Mouse (Mus musculus): Measurements from ENCODE around the gene Otx1. TPM values are rescaled to one million over a fixed set of nuclear protein-coding genes. Genes with fewer than 3 reads are reported as not detected.
A peak's percentile ranks its signal among the peaks of the same experiment; 100 is the strongest.

Gene Otx1
- polyA plus RNA-seq, 1 experiment from 2014 or later: 0.05 TPM

- under 1% methylated on average over 44 of the region's 47 CpGs for WGBS
Measured at GRCm38 (mm10) chr11:21993597-21994376, 8.9 kb downstream of the Otx1 start.

DNA sequence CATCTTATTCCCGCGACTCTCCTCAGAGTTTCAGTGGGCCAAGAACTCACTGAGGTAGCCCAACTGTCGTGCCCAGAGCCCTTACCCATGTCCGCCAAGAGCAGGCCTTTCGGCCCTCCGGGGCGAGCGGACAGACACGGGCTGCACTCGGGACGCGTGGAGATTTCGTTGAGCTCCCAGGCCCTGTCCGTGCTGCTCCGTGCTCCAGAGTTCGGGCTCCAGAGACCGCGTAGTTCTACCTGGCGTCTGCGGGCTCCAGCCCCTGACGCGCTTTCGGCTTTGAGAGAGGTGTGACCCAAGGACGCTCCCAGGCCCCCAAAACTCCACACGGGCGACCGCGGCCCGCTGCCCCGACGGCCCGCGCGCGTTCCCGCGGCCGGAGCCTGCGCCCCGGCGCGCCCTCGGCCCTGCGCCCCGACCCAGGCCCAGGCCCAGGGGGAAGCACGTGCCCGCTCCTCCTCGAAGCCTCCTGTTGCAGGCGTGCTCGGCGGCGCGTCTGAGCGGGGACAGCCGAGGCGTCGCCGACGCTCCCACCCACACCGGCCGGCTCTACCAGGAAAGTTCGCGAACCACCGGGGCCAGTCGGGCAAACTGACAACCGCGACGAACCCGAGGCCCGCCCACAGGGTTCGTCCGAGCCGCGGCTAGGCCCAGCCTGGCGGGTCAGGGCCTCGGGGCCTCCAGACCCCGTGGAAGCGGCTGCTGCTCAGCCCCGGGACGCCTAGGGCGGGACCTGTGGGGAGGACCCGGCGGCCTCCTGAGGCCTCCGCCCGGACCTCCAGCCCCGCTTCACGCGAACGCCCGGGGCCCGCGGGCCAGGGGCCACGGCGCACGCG, 9.7 kb downstream of the Otx1 start:
- H3K9me3 ChIP-seq (ENCODE audit: control insufficient read depth, low read length): no peaks in the 10 kb centered on the region
- peak overlapping the region; percentile 2; the same call in 1 of the 2 replicates for H3K4me2 ChIP-seq (ENCODE audit: low read length)

More at GRCm38 (mm10) chr11:21993597-21994376, 8.9 kb downstream of the Otx1 start:
- H3K9ac ChIP-seq (ENCODE audit: low read length): no peak overlapping the region
- no peaks in the 10 kb centered on the region for H3K9me3 ChIP-seq (ENCODE audit: control insufficient read depth, low read length)
- no peak for ATAC-seq (ENCODE audit: insufficient number of reproducible peaks, insufficient read depth, low FRiP score, low read depth)
- H3K4me2 ChIP-seq (ENCODE audit: low read length): 0 out of 2 replicates have a peak overlapping the region, but pooled peaks have one; percentile 2
- peaks cover 6 to 11% of the 10 kb centered on the region in 2 experiments; a peak in 3 of 4 replicates for H3K4me1 ChIP-seq (ENCODE audit: control insufficient read depth in 2 of 2, insufficient read depth in 2 of 2, low read length in 2 of 2)
- peaks cover 73% of the 10 kb centered on the region for H3K27me3 ChIP-seq (ENCODE audit: control insufficient read depth, insufficient read depth, low read length)
- H3K27ac ChIP-seq (replicated peaks in 1 of 2; ENCODE audit: control insufficient read depth in 1 of 2, insufficient read depth in 1 of 2, low read depth in 2 of 2, low read length in 2 of 2): no peak overlapping the region
- H3K36me3 ChIP-seq (ENCODE audit: control insufficient read depth, insufficient read depth, low read length): no peaks in the 10 kb centered on the region
- H3K4me3 ChIP-seq (ENCODE audit: control insufficient read depth in 1 of 2, insufficient read depth in 1 of 2, low read depth in 1 of 2, low read length in 2 of 2): 0 out of 4 replicates have a peak overlapping the region, but pooled peaks of 1 of the 2 experiments have one; percentile 4

DNA sequence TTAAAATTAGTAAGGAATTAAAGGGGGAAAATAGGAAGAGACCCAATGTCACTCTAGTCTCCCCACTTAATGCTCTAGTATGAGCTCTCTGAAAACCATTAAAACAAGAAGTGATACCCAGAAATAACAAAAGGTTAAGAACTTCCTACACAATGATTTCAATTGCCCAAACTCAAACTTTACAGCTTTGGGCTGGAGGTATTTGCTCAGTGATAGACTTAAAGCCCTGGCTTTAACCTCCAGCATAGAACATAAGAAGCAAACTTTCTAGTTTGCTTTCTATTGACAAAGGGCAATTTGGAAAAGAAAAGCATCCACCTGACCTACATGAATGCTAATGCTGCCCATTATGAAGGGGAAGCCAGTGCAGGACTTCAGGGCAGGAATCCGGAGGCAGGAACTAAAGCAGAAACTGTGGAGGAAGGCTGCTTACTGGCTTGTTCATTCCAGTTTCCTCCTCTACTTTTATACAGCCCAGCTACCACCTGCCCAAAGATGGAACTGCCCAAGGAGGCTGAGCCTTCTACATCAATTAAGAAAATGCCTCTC, 14.2 kb downstream of the Otx1 start:
- no peak overlapping the region for H3K9ac ChIP-seq (ENCODE audit: low read length)
- no peak overlapping the region for H3K4me2 ChIP-seq (ENCODE audit: low read length)
- no peaks in the 10 kb centered on the region for H3K36me3 ChIP-seq (ENCODE audit: control insufficient read depth, insufficient read depth, low read length)
- no peak overlapping the region for H3K4me3 ChIP-seq (ENCODE audit: control insufficient read depth in 1 of 2, insufficient read depth in 1 of 2, low read depth in 1 of 2, low read length in 2 of 2)
- no peaks in the 10 kb centered on the region for H3K9me3 ChIP-seq (ENCODE audit: control insufficient read depth, low read length)
- ATAC-seq (ENCODE audit: insufficient number of reproducible peaks, insufficient read depth, low FRiP score, low read depth): no peak
- 79% methylated on average over 1 of the region's 1 CpGs for WGBS
- no peaks in the 10 kb centered on the region for H3K4me1 ChIP-seq (ENCODE audit: control insufficient read depth in 2 of 2, insufficient read depth in 2 of 2, low read length in 2 of 2)
- H3K27me3 ChIP-seq (ENCODE audit: control insufficient read depth, insufficient read depth, low read length): peaks cover 51% of the 10 kb centered on the region
- no peak overlapping the region for H3K27ac ChIP-seq (replicated peaks in 1 of 2; ENCODE audit: control insufficient read depth in 1 of 2, insufficient read depth in 1 of 2, low read depth in 2 of 2, low read length in 2 of 2)

More for the DNA sequence above, 9.7 kb downstream of the Otx1 start:
- ATAC-seq (ENCODE audit: insufficient number of reproducible peaks, insufficient read depth, low FRiP score, low read depth): no peak
- Histone ChIP-seq H3K4me3 (ENCODE audit: control insufficient read depth in 1 of 2, insufficient read depth in 1 of 2, low read depth in 1 of 2, low read length in 2 of 2) (peak overlapping the region in 1 of 2 experiments; percentile 4; a peak in 1 of 4 replicates), H3K4me1 (ENCODE audit: control insufficient read depth in 2 of 2, insufficient read depth in 2 of 2, low read length in 2 of 2) (peaks cover 6 to 11% of the 10 kb centered on the region in 2 experiments; a peak in 3 of 4 replicates), H3K27ac (replicated peaks in 1 of 2; ENCODE audit: control insufficient read depth in 1 of 2, insufficient read depth in 1 of 2, low read depth in 2 of 2, low read length in 2 of 2) (no peak overlapping the region), H3K9ac (ENCODE audit: low read length) (no peak overlapping the region), H3K27me3 (ENCODE audit: control insufficient read depth, insufficient read depth, low read length) (peaks cover 71% of the 10 kb centered on the region), H3K36me3 (ENCODE audit: control insufficient read depth, insufficient read depth, low read length) (no peaks in the 10 kb centered on the region)
- 2% methylated on average over 84 of the region's 96 CpGs for WGBS

GRCm38 (mm10) chr11:21985118-21985517, 17.6 kb downstream of the Otx1 start:
- H3K27ac ChIP-seq (replicated peaks in 1 of 2; ENCODE audit: control insufficient read depth in 1 of 2, insufficient read depth in 1 of 2, low read depth in 2 of 2, low read length in 2 of 2): no peak overlapping the region
- 52% methylated on average over 1 of the region's 1 CpGs for WGBS
- peaks cover 29% of the 10 kb centered on the region for H3K27me3 ChIP-seq (ENCODE audit: control insufficient read depth, insufficient read depth, low read length)

DNA sequence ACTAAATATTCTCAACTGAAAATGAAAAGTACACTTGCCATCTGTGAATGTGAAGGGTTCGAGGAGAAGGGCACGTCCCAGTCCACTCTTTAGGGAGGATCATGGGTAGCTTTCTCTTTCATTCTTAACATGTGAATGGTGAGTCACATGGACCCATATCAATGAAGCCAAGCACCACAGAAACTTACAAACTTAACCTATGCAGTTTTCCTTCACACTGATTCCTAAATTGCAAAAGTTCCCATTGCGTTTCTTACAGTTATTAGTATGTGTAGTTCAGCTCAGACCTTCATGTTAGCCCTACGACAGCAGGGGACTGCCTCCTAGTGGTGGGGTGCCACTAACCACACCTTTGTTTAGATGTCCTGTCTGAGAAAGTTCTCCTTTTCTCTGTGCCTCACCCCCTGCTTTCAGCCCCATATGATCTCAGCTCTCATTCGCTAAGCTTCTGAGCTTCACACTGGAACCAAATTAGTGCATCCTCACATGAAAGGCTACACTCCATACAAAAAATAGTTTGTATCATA, 28.6 kb downstream of the Otx1 start:
- Histone ChIP-seq H3K27ac (replicated peaks in 1 of 2; ENCODE audit: control insufficient read depth in 1 of 2, insufficient read depth in 1 of 2, low read depth in 2 of 2, low read length in 2 of 2) (no peak overlapping the region), H3K27me3 (ENCODE audit: control insufficient read depth, insufficient read depth, low read length) (no peaks in the 10 kb centered on the region), H3K36me3 (ENCODE audit: control insufficient read depth, insufficient read depth, low read length) (no peaks in the 10 kb centered on the region), H3K4me3 (ENCODE audit: control insufficient read depth in 1 of 2, insufficient read depth in 1 of 2, low read depth in 1 of 2, low read length in 2 of 2) (no peak overlapping the region), H3K9me3 (ENCODE audit: control insufficient read depth, low read length) (no peaks in the 10 kb centered on the region), H3K4me1 (ENCODE audit: control insufficient read depth in 2 of 2, insufficient read depth in 2 of 2, low read length in 2 of 2) (no peaks in the 10 kb centered on the region), H3K9ac (ENCODE audit: low read length) (no peak overlapping the region), H3K4me2 (ENCODE audit: low read length) (no peak overlapping the region)
- ATAC-seq (ENCODE audit: insufficient number of reproducible peaks, insufficient read depth, low FRiP score, low read depth): no peak
- 66% methylated on average over 5 of the region's 5 CpGs for WGBS

More at GRCm38 (mm10) chr11:21985118-21985517, 17.6 kb downstream of the Otx1 start:
- ATAC-seq (ENCODE audit: insufficient number of reproducible peaks, insufficient read depth, low FRiP score, low read depth): no peak
- Histone ChIP-seq H3K4me3 (ENCODE audit: control insufficient read depth in 1 of 2, insufficient read depth in 1 of 2, low read depth in 1 of 2, low read length in 2 of 2) (no peak overlapping the region), H3K9me3 (ENCODE audit: control insufficient read depth, low read length) (no peaks in the 10 kb centered on the region), H3K36me3 (ENCODE audit: control insufficient read depth, insufficient read depth, low read length) (no peaks in the 10 kb centered on the region), H3K4me2 (ENCODE audit: low read length) (no peak overlapping the region), H3K9ac (ENCODE audit: low read length) (no peak overlapping the region), H3K4me1 (ENCODE audit: control insufficient read depth in 2 of 2, insufficient read depth in 2 of 2, low read length in 2 of 2) (no peaks in the 10 kb centered on the region)

DNA sequence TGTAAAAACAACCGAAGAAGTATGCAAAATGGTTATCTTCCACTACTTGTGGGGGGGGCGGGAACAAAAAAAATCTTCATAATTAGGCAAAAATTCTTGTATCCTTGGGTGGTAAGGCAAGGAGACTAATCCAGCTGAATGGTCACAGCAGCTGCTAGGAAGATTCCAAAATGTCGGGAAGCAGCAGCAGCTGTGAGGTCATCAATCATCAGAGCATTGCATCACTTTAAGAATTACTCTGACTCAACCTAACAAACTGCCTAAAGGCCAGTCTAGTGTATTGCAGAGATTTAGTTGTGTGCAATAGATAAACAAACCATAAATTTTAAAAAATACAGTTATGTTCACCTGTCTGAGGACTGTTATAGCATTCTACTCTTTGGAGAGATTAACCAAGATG, 29.1 kb downstream of the Otx1 start:
- Histone ChIP-seq H3K27me3 (ENCODE audit: control insufficient read depth, insufficient read depth, low read length) (no peaks in the 10 kb centered on the region), H3K36me3 (ENCODE audit: control insufficient read depth, insufficient read depth, low read length) (no peaks in the 10 kb centered on the region), H3K4me3 (ENCODE audit: control insufficient read depth in 1 of 2, insufficient read depth in 1 of 2, low read depth in 1 of 2, low read length in 2 of 2) (no peak overlapping the region), H3K27ac (replicated peaks in 1 of 2; ENCODE audit: control insufficient read depth in 1 of 2, insufficient read depth in 1 of 2, low read depth in 2 of 2, low read length in 2 of 2) (no peak overlapping the region), H3K9me3 (ENCODE audit: control insufficient read depth, low read length) (no peaks in the 10 kb centered on the region), H3K4me1 (ENCODE audit: control insufficient read depth in 2 of 2, insufficient read depth in 2 of 2, low read length in 2 of 2) (no peaks in the 10 kb centered on the region), H3K4me2 (ENCODE audit: low read length) (no peak overlapping the region), H3K9ac (ENCODE audit: low read length) (no peak overlapping the region)
- 65% methylated on average over 3 of the region's 3 CpGs for WGBS
- ATAC-seq (ENCODE audit: insufficient number of reproducible peaks, insufficient read depth, low FRiP score, low read depth): no peak

GRCm38 (mm10) chr11:21968922-21969321, 33.8 kb downstream of the Otx1 start:
- Histone ChIP-seq H3K4me3 (ENCODE audit: control insufficient read depth in 1 of 2, insufficient read depth in 1 of 2, low read depth in 1 of 2, low read length in 2 of 2) (no peak overlapping the region), H3K36me3 (ENCODE audit: control insufficient read depth, insufficient read depth, low read length) (no peaks in the 10 kb centered on the region), H3K27me3 (ENCODE audit: control insufficient read depth, insufficient read depth, low read length) (no peaks in the 10 kb centered on the region), H3K4me2 (ENCODE audit: low read length) (no peak overlapping the region), H3K9me3 (ENCODE audit: control insufficient read depth, low read length) (no peaks in the 10 kb centered on the region), H3K4me1 (ENCODE audit: control insufficient read depth in 2 of 2, insufficient read depth in 2 of 2, low read length in 2 of 2) (no peaks in the 10 kb centered on the region), H3K27ac (replicated peaks in 1 of 2; ENCODE audit: control insufficient read depth in 1 of 2, insufficient read depth in 1 of 2, low read depth in 2 of 2, low read length in 2 of 2) (no peak overlapping the region), H3K9ac (ENCODE audit: low read length) (no peak overlapping the region)
- no peak for ATAC-seq (ENCODE audit: insufficient number of reproducible peaks, insufficient read depth, low FRiP score, low read depth)
- 95% methylated on average over 3 of the region's 3 CpGs for WGBS
